Mouse (Mus musculus): ENCODE measurements around the gene Gm20708.

- TF ChIP-seq CTCF (IDR thresholded peaks at IDR 0.05; ENCODE audit: insufficient read depth, low read length): no peak
- TF ChIP-seq POLR2A (IDR thresholded peaks at IDR 0.05; ENCODE audit: borderline replicate concordance, extremely low read depth, low read depth, low read length): no peak
These were observed 11.8 kb upstream of the Gm20708 start, which contains the start of gene 6030468B19Rik for GRCm38 (mm10) chr11:117797511-117798159.

Data from lung, adult 2 months (tissue).